Mouse (Mus musculus) spleen, adult 2 months (tissue): ENCODE data around the gene Thumpd1.

ENCODE experiments used
- CTCF ChIP-seq: fragments of 200-500 bp; IDR thresholded peaks from 2 replicates; pipeline ENCODE4 v1.5.1; 2011; ENCODE audit warnings: mild to moderate bottlenecking, inconsistent platforms; ENCODE audit not compliant: insufficient read depth, insufficient read length, insufficient replicate concordance; ENCODE audit errors: extremely low read depth
- POLR2A ChIP-seq: fragments of 200-500 bp; IDR thresholded peaks from 2 replicates; pipeline ENCODE4 v1.6.1; 2011; ENCODE audit warnings: low read depth, low read length, inconsistent platforms

DNA sequence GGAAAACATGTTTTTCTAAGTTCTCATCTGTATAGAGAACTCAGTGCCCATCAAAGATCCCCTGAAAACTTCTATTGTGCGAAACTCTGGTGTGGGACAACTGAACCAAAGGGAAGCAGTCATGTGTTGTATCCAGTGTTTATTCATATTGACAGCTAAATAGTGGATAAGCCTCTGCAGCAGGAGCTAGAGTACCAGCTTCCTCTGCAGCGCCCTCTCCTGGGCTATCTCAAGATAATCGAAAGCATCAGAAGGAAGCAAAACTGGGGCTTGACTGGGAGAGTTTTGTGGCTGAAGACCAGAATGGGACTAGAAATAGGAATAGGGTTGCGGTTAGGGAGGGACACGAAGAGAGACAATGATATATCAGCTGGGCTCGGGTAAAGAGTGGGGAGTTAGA is 49.7 kb downstream of the Thumpd1 start:
- no peak for TF ChIP-seq CTCF
- TF ChIP-seq POLR2A, result no peak
